Mouse (Mus musculus): ENCODE results near the gene Egln1. TPM values are rescaled to one million over a fixed set of nuclear protein-coding genes. Genes with fewer than 3 reads are reported as not detected.

Egln1 gene
- polyA plus RNA-seq, 1 experiment, result 4.2 TPM

GRCm38 (mm10) chr8:124929006-124929405 is 20.1 kb downstream of the Egln1 start:
- Histone ChIP-seq H3K4me3 (ENCODE audit: control insufficient read depth, low read depth, low read length) (no peak overlapping the region), H3K27me3 (ENCODE audit: control insufficient read depth, insufficient read depth, low read length) (no peaks in the 10 kb centered on the region), H3K4me1 (ENCODE audit: control insufficient read depth, insufficient read depth, low read length) (no peaks in the 10 kb centered on the region), H3K27ac (ENCODE audit: control insufficient read depth, insufficient read depth, low read depth, low read length) (no peak overlapping the region), H3K36me3 (ENCODE audit: control insufficient read depth, insufficient read depth, low read length) (no peaks in the 10 kb centered on the region)
- TF ChIP-seq POLR2A (IDR thresholded peaks at IDR 0.05; ENCODE audit: control insufficient read depth, low read depth, low read length) (no peak), CTCF (IDR thresholded peaks at IDR 0.05; ENCODE audit: control insufficient read depth, insufficient read depth, insufficient replicate concordance, low read depth, low read length) (no peak)

DNA sequence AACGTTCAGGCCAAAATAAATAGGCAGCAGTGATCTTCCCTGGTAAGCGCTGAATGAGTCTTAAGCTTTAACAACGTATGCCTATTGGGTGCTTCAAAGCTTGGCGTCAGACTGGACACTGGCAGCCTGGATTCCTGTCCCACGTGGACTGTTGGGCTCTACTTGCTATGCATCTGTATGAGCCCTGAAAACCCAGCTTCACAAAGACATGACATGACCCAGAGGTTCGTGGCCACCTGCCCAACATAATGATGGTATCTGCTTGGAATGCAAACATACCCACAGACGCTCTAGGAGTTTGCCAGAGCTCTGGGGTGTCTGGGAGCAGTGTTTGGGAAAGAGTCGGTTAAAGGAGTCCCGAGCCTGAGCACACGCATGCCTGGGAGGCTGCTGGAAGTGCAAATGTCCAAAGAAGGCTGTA is 22.8 kb downstream of the Egln1 start:
- TF ChIP-seq CTCF (IDR thresholded peaks at IDR 0.05; ENCODE audit: control insufficient read depth, insufficient read depth, insufficient replicate concordance, low read depth, low read length) (no peak), POLR2A (IDR thresholded peaks at IDR 0.05; ENCODE audit: control insufficient read depth, low read depth, low read length) (no peak)
- Histone ChIP-seq H3K4me3 (ENCODE audit: control insufficient read depth, low read depth, low read length) (no peak overlapping the region), H3K36me3 (ENCODE audit: control insufficient read depth, insufficient read depth, low read length) (no peaks in the 10 kb centered on the region), H3K4me1 (ENCODE audit: control insufficient read depth, insufficient read depth, low read length) (no peaks in the 10 kb centered on the region; the same call in 1 of the 2 replicates), H3K27me3 (ENCODE audit: control insufficient read depth, insufficient read depth, low read length) (no peaks in the 10 kb centered on the region), H3K27ac (ENCODE audit: control insufficient read depth, insufficient read depth, low read depth, low read length) (no peak overlapping the region)

GRCm38 (mm10) chr8:124925544-124926266 is 23.4 kb downstream of the Egln1 start:
- no peaks in the 10 kb centered on the region; the same call in 1 of the 2 replicates for H3K4me1 ChIP-seq (ENCODE audit: control insufficient read depth, insufficient read depth, low read length)
- TF ChIP-seq CTCF (IDR thresholded peaks at IDR 0.05; ENCODE audit: control insufficient read depth, insufficient read depth, insufficient replicate concordance, low read depth, low read length) (no peak), POLR2A (IDR thresholded peaks at IDR 0.05; ENCODE audit: control insufficient read depth, low read depth, low read length) (no peak)

GRCm38 (mm10) chr8:124923971-124924652 is 25.0 kb downstream of the Egln1 start:
- Histone ChIP-seq H3K27ac (ENCODE audit: control insufficient read depth, insufficient read depth, low read depth, low read length) (no peak overlapping the region; the same call in 1 of the 2 replicates), H3K27me3 (ENCODE audit: control insufficient read depth, insufficient read depth, low read length) (no peaks in the 10 kb centered on the region), H3K4me3 (ENCODE audit: control insufficient read depth, low read depth, low read length) (no peak overlapping the region), H3K36me3 (ENCODE audit: control insufficient read depth, insufficient read depth, low read length) (no peaks in the 10 kb centered on the region), H3K4me1 (ENCODE audit: control insufficient read depth, insufficient read depth, low read length) (no peaks in the 10 kb centered on the region; the same call in 1 of the 2 replicates)
- TF ChIP-seq POLR2A (IDR thresholded peaks at IDR 0.05; ENCODE audit: control insufficient read depth, low read depth, low read length) (no peak), CTCF (IDR thresholded peaks at IDR 0.05; ENCODE audit: control insufficient read depth, insufficient read depth, insufficient replicate concordance, low read depth, low read length) (no peak)

More at GRCm38 (mm10) chr8:124925544-124926266, 23.4 kb downstream of the Egln1 start:
- no peak overlapping the region for H3K27ac ChIP-seq (ENCODE audit: control insufficient read depth, insufficient read depth, low read depth, low read length)
- no peak overlapping the region for H3K4me3 ChIP-seq (ENCODE audit: control insufficient read depth, low read depth, low read length)
- no peaks in the 10 kb centered on the region for H3K27me3 ChIP-seq (ENCODE audit: control insufficient read depth, insufficient read depth, low read length)
- no peaks in the 10 kb centered on the region for H3K36me3 ChIP-seq (ENCODE audit: control insufficient read depth, insufficient read depth, low read length)

GRCm38 (mm10) chr8:124922490-124923089 is 26.5 kb downstream of the Egln1 start:
- Histone ChIP-seq H3K4me3 (ENCODE audit: control insufficient read depth, low read depth, low read length) (no peak overlapping the region), H3K36me3 (ENCODE audit: control insufficient read depth, insufficient read depth, low read length) (no peaks in the 10 kb centered on the region), H3K27ac (ENCODE audit: control insufficient read depth, insufficient read depth, low read depth, low read length) (no peak overlapping the region), H3K27me3 (ENCODE audit: control insufficient read depth, insufficient read depth, low read length) (no peaks in the 10 kb centered on the region), H3K4me1 (ENCODE audit: control insufficient read depth, insufficient read depth, low read length) (no peaks in the 10 kb centered on the region; the same call in 1 of the 2 replicates)
- TF ChIP-seq CTCF (IDR thresholded peaks at IDR 0.05; ENCODE audit: control insufficient read depth, insufficient read depth, insufficient replicate concordance, low read depth, low read length), result no peak
- no peak for TF ChIP-seq POLR2A (IDR thresholded peaks at IDR 0.05; ENCODE audit: control insufficient read depth, low read depth, low read length)

DNA sequence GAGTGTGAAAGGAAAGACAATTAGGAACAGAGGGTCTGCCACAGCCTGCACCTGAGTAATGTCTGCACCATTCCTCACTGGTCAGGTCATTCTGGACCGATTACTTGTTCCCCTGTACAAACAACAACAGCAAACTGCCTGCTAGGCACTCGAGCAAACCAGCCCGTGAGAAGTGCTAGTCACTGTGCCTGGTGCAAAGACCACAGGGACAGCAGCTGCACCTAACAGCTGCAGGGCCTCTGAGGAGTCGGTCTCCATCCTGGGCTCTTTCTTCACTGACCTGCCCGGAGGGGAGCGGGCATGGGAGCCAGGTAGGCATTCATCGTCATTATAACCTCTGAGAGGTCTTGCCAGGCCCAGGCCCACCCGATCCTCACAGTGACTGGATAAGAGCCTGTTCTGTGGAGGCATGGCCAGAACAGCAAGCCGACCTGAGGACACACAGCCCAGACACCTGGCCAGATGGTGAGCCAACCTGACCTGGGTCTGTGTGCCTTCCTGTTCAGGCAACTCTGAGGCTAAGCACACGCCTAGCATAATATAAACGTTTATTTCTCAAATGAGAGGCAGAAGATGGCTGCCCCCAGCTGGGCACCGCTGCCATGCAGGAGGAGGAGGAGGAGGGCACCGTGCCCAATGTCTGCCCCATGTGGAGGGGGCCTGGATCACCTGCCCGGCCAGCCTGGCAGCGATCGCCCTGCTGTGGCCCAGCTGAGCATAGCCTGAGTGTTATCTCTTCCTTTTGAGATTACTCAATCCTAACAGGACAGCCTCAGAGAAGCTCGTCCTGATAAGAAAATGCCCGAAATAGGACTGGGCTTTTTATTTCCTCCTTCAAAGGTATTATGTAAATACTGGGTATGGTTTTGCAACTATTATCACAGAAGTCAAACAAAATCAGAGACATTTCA is 27.5 kb downstream of the Egln1 start:
- TF ChIP-seq CTCF (IDR thresholded peaks at IDR 0.05; ENCODE audit: control insufficient read depth, insufficient read depth, insufficient replicate concordance, low read depth, low read length), result no peak
- no peak for TF ChIP-seq POLR2A (IDR thresholded peaks at IDR 0.05; ENCODE audit: control insufficient read depth, low read depth, low read length)
- Histone ChIP-seq H3K27ac (ENCODE audit: control insufficient read depth, insufficient read depth, low read depth, low read length) (no peak overlapping the region), H3K4me3 (ENCODE audit: control insufficient read depth, low read depth, low read length) (no peak overlapping the region), H3K4me1 (ENCODE audit: control insufficient read depth, insufficient read depth, low read length) (no peaks in the 10 kb centered on the region; the same call in 1 of the 2 replicates), H3K27me3 (ENCODE audit: control insufficient read depth, insufficient read depth, low read length) (no peaks in the 10 kb centered on the region), H3K36me3 (ENCODE audit: control insufficient read depth, insufficient read depth, low read length) (no peaks in the 10 kb centered on the region)

Data from testis, adult 2 months (tissue).